Mouse (Mus musculus): ENCODE results near the gene Grik4.

DNA sequence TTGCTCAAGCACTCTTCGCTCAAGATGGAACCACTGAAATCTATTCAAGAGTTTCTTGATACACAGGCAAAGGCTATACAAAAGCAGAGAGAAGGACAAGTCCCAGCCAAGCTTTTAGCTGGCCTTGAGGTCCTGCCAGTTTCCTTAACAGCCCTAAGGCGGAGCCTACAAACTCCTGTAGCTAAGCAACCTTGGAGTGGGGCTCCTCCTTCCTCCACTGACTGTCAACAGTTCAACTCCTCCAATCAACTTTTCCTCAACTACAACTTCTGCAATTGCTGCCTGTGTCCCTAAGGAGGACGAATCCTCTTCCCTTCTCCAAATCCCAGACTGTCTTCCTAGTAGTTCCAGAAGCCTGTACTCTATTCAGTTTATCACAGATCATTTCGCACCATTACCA is 473.1 kb downstream of the Grik4 start:
- TF ChIP-seq CTCF (conservative IDR thresholded peaks at IDR 0.05; ENCODE audit: low read length) (no peak), POU5F1 (IDR thresholded peaks at IDR 0.05; ENCODE audit: borderline replicate concordance, low read length) (no peak)

Data from E14TG2a.4 (cell line).